Mouse (Mus musculus) monocyte, adult 2 months (primary cell): ENCODE results near the gene Gpr162.
"Not testable (repeated sequence)": the region's sequence is repeated elsewhere in the genome, so short reads cannot be mapped to it uniquely, and the experiment has no call there.

ENCODE experiments used
- DNase-seq, 2 experiments: peaks; one replicate each; pipeline ENCODE4 v3.0.0; 2022; ENCODE audit warnings: low spot score in 2 of 2, low read depth in 1 of 2

Gpr162 gene

DNA sequence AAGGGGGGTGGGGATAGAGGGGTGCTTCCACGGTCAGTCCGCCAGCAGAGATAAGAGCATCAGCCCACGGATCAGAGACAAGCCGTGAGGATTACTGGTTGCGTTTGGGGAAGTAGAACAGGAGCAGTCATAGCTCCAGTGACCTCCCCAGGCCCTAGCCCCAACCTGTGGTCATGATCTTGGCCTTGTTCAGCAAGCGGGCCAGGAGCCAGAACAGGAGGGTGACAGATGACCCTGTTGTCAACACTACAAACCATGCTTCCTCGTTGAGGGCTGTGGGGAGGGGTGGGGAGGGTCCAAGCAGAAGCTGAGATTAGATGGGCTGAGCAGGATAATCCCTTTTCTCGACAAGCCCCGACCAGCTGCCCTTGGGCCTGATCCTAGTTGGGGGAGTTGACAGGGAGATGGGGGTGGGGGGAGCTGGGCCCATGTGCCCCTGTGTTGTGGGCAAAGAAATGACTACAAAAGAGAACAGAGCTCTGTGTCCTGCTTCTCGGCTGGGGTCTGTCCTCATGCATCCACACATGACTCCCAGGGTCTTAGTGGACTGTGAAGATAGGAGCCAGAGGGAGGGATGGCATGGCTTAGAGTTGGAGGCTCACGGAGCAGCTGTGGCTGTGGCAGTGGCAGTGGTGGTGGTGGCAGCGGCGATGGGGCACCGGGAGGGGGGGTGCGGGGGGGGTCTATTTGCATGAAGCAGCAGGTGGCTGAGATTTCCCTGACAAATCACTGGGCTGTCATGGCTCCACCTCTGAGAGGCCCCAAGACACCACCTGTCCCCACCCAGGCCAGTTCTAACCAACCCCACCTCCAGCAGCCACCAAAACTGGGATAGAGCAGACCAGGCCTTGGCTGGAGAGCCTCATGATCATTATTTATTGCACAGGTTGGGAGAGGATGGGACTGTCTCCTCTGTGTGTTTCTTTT is 23.3 kb downstream of the Gpr162 start, which contains the start of gene Gnb3:
Gene Gnb3 (minus strand): TSS at position 35 of the 927 bp plus-strand sequence.
- DNase-seq: no peak

GRCm38 (mm10) chr6:124839805-124840204 is 24.0 kb downstream of the Gpr162 start:
- DNase-seq: no peak

DNA sequence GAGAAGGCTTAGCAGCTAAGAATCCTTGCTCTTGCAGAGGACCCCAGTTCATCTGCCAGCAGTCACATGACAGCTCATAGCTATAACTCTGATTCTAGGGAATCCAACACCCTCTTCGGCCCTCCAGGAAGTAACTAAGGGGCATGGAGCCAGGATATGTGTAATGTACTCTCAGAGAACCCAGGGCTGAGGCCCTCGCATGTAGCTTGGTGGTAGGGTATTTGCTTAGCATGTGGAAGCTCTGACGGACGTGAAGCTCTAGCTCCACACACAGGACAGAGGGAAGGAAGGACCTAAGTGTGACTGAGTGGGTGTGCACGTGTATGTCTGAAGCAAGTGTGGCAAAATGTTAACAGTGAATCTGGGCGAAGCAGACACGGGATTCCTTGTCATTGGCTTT is 27.4 kb downstream of the Gpr162 start:
- no peak for DNase-seq

DNA sequence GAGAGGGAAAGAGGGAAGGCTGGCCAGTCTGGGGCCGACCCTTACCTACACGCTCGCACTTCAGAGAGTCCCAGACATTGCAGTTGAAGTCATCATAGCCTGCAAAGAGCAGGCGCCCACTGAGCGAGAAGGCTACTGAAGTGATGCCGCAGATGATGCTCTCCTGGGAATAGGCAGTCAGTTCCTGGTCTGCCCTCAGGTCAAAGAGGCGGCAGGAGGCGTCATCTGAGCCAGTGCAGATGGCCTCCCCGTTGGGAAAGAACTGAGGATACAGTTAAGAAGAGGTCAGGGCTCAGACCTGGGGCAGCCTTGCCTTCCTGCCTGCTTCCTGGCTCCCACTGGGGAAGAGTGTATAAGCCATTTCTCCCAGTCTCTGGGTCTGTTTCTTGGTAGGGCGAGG is 28.3 kb downstream of the Gpr162 start:
- no peak for DNase-seq

- no peak for DNase-seq
These were observed 29.2 kb downstream of the Gpr162 start for GRCm38 (mm10) chr6:124834512-124835081.

GRCm38 (mm10) chr6:124831649-124832048 is 32.1 kb downstream of the Gpr162 start:
- no peak for DNase-seq

DNA sequence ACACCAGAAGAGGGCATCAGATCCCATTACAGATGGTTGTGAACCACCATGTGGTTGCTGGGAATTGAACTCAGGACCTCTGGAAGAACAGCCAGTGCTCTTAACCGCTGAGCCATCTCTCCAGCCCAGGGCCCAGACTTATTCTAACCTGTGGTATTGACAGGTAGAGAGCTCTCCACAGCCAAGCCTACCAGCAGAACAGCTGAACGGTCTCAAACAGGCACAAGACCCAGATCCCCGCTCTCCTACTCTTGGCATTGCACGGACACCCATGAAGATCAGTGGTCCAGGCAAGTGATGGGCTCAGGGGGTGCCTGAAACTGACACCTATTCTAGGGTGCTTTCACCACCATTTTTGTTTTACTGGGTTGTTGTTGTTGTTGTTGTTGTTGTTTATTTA is 32.6 kb downstream of the Gpr162 start:
- DNase-seq: not testable (repeated sequence)

DNA sequence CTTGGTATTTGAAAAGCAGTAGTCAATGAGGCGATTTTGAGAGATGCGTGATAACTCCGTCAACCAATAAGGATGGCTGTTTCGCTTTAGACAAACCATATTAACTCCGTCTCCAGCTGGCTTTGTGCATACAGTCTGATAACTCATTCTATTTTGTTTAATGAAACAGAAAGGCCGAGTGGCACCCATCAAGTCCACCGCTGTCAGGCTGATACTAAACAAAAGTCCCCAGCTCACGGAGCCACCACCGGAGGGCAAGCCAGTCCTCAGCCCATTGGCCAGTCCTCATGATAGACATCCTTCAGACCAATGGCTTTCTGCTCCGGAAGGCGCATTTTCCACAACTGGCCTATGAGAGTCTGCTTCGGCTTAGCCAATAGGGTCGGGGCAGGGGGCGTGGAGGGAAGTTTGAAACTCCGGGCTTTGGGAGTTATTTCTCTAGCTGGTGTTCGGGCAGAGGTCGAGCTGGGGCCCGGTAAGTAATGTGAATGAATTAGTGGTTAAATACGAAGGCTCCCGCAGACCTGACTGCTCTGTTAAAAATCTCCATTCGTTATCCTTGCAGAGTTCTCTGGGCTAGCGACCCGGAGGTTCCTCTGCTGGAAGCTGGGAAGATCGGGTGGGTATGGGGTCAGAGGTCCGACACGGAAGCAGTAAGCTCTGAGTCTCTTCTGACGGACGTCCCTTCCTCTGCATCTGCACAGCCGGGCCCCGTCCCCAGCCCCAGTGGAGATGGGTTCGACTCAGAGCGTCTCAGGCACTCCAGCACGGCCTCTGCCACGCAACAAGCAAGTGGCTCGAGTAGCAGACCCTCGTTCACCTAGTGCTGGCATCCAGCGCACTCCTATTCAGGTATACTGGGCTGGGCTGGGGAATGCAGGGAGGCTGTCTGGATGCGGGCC is 33.7 kb downstream of the Gpr162 start:
- peak; percentile 79 to 88 for DNase-seq

GRCm38 (mm10) chr6:124828868-124829798 is 34.6 kb downstream of the Gpr162 start, which contains the start of the genes Usp5 and Cdca3:
Gene Usp5, minus strand, starts transcription at chr6:124829484.
Gene Cdca3, plus strand, starts transcription at chr6:124829547.
- DNase-seq: peak; percentile 97 to 98

DNA sequence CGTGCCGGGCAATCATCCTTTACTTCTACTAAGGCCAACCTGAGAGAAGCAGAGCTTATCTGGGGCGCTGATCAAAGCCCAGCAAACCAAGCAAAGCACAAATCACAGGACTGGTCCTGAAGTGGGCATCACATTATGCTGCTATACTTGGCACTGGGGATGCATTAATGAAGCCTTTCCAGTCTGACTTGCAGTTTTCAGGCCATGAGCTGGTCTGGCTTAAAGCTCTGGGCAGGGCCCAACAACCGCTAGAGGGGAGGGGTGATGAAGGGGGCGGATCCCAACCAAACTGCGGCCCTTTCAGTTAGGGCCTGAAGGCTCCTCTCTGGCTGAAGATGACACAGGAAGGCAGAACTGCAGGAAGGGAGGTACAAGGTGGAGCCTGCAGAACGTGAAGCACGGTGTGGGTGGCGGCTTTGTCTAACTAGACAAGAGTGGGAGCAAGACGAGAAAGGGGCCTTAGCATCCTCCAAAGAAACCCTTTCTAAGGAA is 35.6 kb downstream of the Gpr162 start:
- no peak for DNase-seq

- no peak for DNase-seq
These were observed 41.7 kb downstream of the Gpr162 start for GRCm38 (mm10) chr6:124822049-124822448.

- DNase-seq: no peak
These were observed 42.9 kb downstream of the Gpr162 start for GRCm38 (mm10) chr6:124820891-124821290.

DNA sequence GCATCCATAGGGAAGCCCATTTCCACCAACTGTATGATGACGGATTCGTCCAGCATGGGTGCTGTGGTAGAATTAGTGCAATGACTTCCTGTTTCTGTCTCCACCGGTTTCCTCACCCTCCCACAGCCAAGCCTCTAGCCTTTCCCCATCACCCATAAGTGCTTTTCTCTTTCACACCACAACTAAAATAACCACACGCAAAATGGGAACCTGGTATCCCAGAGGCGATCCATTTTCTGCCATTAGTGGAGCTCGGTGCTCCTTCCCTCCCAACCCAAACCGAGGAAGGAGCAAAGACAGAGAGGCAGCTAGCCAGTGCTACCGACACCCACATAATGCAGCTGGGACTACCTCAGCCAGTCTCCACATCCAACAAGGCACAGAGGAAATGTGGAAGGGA is 45.8 kb downstream of the Gpr162 start:
- no peak for DNase-seq

GRCm38 (mm10) chr6:124817563-124817962 is 46.2 kb downstream of the Gpr162 start:
- DNase-seq: no peak

- DNase-seq: no peak
These were observed 46.7 kb downstream of the Gpr162 start for GRCm38 (mm10) chr6:124817125-124817524.

DNA sequence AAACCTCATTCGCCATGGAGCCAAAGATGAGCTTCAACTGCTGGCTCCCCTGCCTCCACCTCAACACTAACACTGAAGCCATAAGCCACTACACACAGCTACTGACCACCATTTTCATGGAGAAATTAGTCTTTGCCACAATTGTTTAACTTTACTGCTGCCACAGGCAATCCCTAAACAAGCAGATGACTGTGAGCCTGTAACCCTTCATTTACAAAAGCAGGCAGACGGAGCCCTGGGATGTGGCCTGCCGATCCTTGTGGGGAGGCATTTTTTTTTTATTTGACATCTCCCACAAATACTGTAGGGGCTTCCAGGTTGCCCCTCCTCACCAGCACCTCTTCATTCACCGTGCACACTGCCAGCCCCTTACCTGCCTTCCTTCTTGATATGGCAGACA is 47.2 kb downstream of the Gpr162 start:
- no peak for DNase-seq

GRCm38 (mm10) chr6:124814858-124815774 is 48.7 kb downstream of the Gpr162 start:
- no peak for DNase-seq

DNA sequence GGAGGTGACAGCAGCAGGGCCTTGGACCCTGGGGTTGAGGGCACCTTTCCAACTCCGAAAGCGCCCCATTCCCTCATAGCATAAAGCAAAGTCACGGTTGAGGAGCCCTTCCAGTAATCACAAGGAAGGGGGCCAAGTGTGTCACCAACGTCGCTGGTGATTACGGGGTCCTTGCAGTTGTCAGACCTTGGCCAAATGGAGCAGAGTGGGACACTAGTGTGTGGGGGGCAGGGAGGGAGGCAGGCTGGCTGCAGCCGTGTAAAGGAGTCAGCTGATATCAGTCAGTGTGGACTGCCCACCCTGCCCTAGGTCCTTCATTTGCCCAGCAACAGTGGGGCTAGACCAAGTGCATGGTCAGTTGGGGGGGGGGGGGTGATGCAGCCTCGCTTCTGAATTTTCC is 49.3 kb downstream of the Gpr162 start:
- DNase-seq: no peak

GRCm38 (mm10) chr6:124813933-124814332 is 49.9 kb downstream of the Gpr162 start, which contains the start of gene Tpi1:
Gene Tpi1, minus strand, starts transcription at chr6:124814296.
- peak; percentile 79 to 85 for DNase-seq
